Mouse (Mus musculus) intestine, embryonic 14.5 days (tissue): ENCODE measurements around the gene Plcd3. TPM values are rescaled to one million over a fixed set of nuclear protein-coding genes. Genes with fewer than 3 reads are reported as not detected.

ENCODE experiments used
- ATAC-seq: fragments of 200-750 bp; cut with Nextera tagmentation; replicated peaks from 2 replicates; pipeline ENCODE4 v1.8.0; 2017; ENCODE audit warnings: low read depth, moderate number of reproducible peaks, moderate TSS enrichment, moderate library complexity; ENCODE audit not compliant: low FRiP score, low TSS enrichment
- DNase-seq: peaks from one replicate; pipeline ENCODE4 v3.0.0-alpha.2; 2018; ENCODE audit warnings: low spot score
- H3K27ac ChIP-seq: fragments of 300-500 bp; sonication (generic); 2 replicates; pipeline ENCODE4 v1.5.1; 2014; ENCODE audit warnings: low read depth, mild to moderate bottlenecking, control low read depth
- H3K27me3 ChIP-seq: fragments of 300-500 bp; sonication (generic); replicated peaks from 2 replicates; pipeline ENCODE4 v1.6.1; 2014; ENCODE audit warnings: low read length, control low read depth; ENCODE audit not compliant: control insufficient read depth, insufficient read depth
- H3K36me3 ChIP-seq: fragments of 300-500 bp; sonication (generic); 2 replicates; pipeline ENCODE4 v1.6.1; 2014; ENCODE audit warnings: low read length, control low read depth; ENCODE audit not compliant: control insufficient read depth, insufficient read depth
- H3K4me1 ChIP-seq: fragments of 300-500 bp; sonication (generic); replicated peaks from 2 replicates; pipeline ENCODE4 v1.6.1; 2014; ENCODE audit warnings: low read length, control low read depth, mixed read lengths; ENCODE audit not compliant: control insufficient read depth, insufficient read depth
- H3K4me2 ChIP-seq: fragments of 300-500 bp; sonication (generic); 2 replicates; pipeline ENCODE4 v1.6.1; 2014; ENCODE audit warnings: low read length
- H3K4me3 ChIP-seq: fragments of 300-500 bp; sonication (generic); 2 replicates; pipeline ENCODE4 v1.5.1; 2014; ENCODE audit warnings: low read depth, low read length, control low read depth, mixed read lengths
- H3K9ac ChIP-seq: fragments of 300-500 bp; sonication (generic); 2 replicates; pipeline ENCODE4 v1.6.1; 2014; ENCODE audit warnings: mild to moderate bottlenecking, low read length
- H3K9me3 ChIP-seq: fragments of 300-500 bp; sonication (generic); 2 replicates; pipeline ENCODE4 v1.6.1; 2016; ENCODE audit warnings: low read length, control low read depth; ENCODE audit not compliant: control insufficient read depth
- WGBS: fragments of 180-500 bp; shearing (Covaris S2); extraction: QIAGEN DNeasy Blood & Tissue Kit; methylation state at CpG from one replicate; pipeline ENCODE4 v1.1.7; 2014; 5-methylcytosine and 5-hydroxymethylcytosine counted together
- polyA plus RNA-seq: library from polyadenylated mRNA; unstranded; fragments of >200 nt; fragmentation: Nextera tagmentation; extraction: Ambion mirVana; gene quantifications from 2 replicates; pipeline ENCODE4 v1.2.1, GENCODE M21; 2014

Gene Plcd3
- polyA plus RNA-seq, 1 experiment from 2014 or later: 2.1 TPM

GRCm38 (mm10) chr11:103113771-103114170 lies 12.3 kb upstream of the Plcd3 start:
- Histone ChIP-seq H3K9me3 (no peaks in the 10 kb centered on the region), H3K9ac (no peak overlapping the region), H3K27ac (no peak overlapping the region), H3K36me3 (no peaks in the 10 kb centered on the region), H3K4me2 (no peak overlapping the region), H3K4me1 (peaks cover 22% of the 10 kb centered on the region), H3K4me3 (no peak overlapping the region), H3K27me3 (no peaks in the 10 kb centered on the region)
- ATAC-seq: no peak
- DNase-seq: no peak
- 74% methylated on average over 4 of the region's 4 CpGs for WGBS

GRCm38 (mm10) chr11:103113005-103113404 lies 11.5 kb upstream of the Plcd3 start:
- Histone ChIP-seq H3K4me2 (no peak overlapping the region), H3K27ac (no peak overlapping the region), H3K36me3 (no peaks in the 10 kb centered on the region), H3K9ac (no peak overlapping the region), H3K9me3 (no peaks in the 10 kb centered on the region), H3K4me1 (peaks cover 18% of the 10 kb centered on the region), H3K27me3 (no peaks in the 10 kb centered on the region), H3K4me3 (no peak overlapping the region)
- ATAC-seq (no peak), DNase-seq (no peak)
- WGBS: 49% methylated on average over 12 of the region's 12 CpGs

GRCm38 (mm10) chr11:103112552-103112912 lies 11.1 kb upstream of the Plcd3 start:
- DNase-seq (no peak), ATAC-seq (no peak)
- Histone ChIP-seq H3K9me3 (no peaks in the 10 kb centered on the region), H3K4me1 (peaks cover 18% of the 10 kb centered on the region), H3K9ac (peak overlapping the region; percentile 31; the same call in 1 of the 2 replicates), H3K4me3 (0 out of 2 replicates have a peak overlapping the region, but pooled peaks have one; percentile 34), H3K27ac (peak overlapping the region; percentile 1; the same call in 1 of the 2 replicates), H3K27me3 (no peaks in the 10 kb centered on the region), H3K4me2 (peak overlapping the region; percentile 65), H3K36me3 (no peaks in the 10 kb centered on the region)
- 31% methylated on average over 9 of the region's 9 CpGs for WGBS

GRCm38 (mm10) chr11:103111881-103112551 lies 10.6 kb upstream of the Plcd3 start:
- DNase-seq (peak; percentile 74), ATAC-seq (no peak)
- no peaks in the 10 kb centered on the region for H3K36me3 ChIP-seq
- H3K9me3 ChIP-seq: no peaks in the 10 kb centered on the region
- H3K27ac ChIP-seq: peak overlapping the region; percentile 1; the same call in 1 of the 2 replicates
- H3K27me3 ChIP-seq: no peaks in the 10 kb centered on the region
- peak overlapping the region; percentile 65 for H3K4me2 ChIP-seq
- peaks cover 18% of the 10 kb centered on the region for H3K4me1 ChIP-seq
- H3K9ac ChIP-seq: peak overlapping the region; percentile 31
- 3% methylated on average over 28 of the region's 28 CpGs for WGBS
- peak overlapping the region; percentile 34 for H3K4me3 ChIP-seq

- H3K4me2 ChIP-seq: peak overlapping the region; percentile 65
- H3K9me3 ChIP-seq: no peaks in the 10 kb centered on the region
- DNase-seq (no peak), ATAC-seq (no peak)
- H3K4me1 ChIP-seq: peaks cover 18% of the 10 kb centered on the region
- no peak overlapping the region for H3K27ac ChIP-seq
- 24% methylated on average over 10 of the region's 10 CpGs for WGBS
- no peaks in the 10 kb centered on the region for H3K27me3 ChIP-seq
- H3K36me3 ChIP-seq: no peaks in the 10 kb centered on the region
- H3K4me3 ChIP-seq: peak overlapping the region; percentile 34
- peak overlapping the region; percentile 31; the same call in 1 of the 2 replicates for H3K9ac ChIP-seq
These were observed 9.8 kb upstream of the Plcd3 start for GRCm38 (mm10) chr11:103111301-103111700.

- no peak overlapping the region for H3K27ac ChIP-seq
- H3K9me3 ChIP-seq: no peaks in the 10 kb centered on the region
- H3K4me1 ChIP-seq: peaks cover 16% of the 10 kb centered on the region
- DNase-seq (peak; percentile 20), ATAC-seq (no peak)
- H3K4me2 ChIP-seq: no peak overlapping the region
- no peaks in the 10 kb centered on the region for H3K36me3 ChIP-seq
- no peaks in the 10 kb centered on the region for H3K27me3 ChIP-seq
- no peak overlapping the region for H3K4me3 ChIP-seq
- 61% methylated on average over 4 of the region's 4 CpGs for WGBS
- no peak overlapping the region for H3K9ac ChIP-seq
These were observed 4.9 kb upstream of the Plcd3 start for GRCm38 (mm10) chr11:103106386-103106785.

GRCm38 (mm10) chr11:103105810-103106209 lies 4.4 kb upstream of the Plcd3 start:
- H3K4me2 ChIP-seq: no peak overlapping the region
- H3K36me3 ChIP-seq: no peaks in the 10 kb centered on the region
- no peak overlapping the region for H3K27ac ChIP-seq
- H3K4me1 ChIP-seq: peaks cover 11% of the 10 kb centered on the region; the same call in 1 of the 2 replicates
- H3K4me3 ChIP-seq: no peak overlapping the region
- no peaks in the 10 kb centered on the region for H3K9me3 ChIP-seq
- DNase-seq (peak; percentile 45), ATAC-seq (no peak)
- WGBS: 81% methylated on average over 6 of the region's 6 CpGs
- 0 out of 2 replicates have a peak, but pooled peaks cover 3% of the 10 kb centered on the region for H3K27me3 ChIP-seq
- H3K9ac ChIP-seq: no peak overlapping the region

GRCm38 (mm10) chr11:103105180-103105725 lies 3.8 kb upstream of the Plcd3 start:
- Histone ChIP-seq H3K27me3 (peaks cover 7% of the 10 kb centered on the region; the same call in 1 of the 2 replicates), H3K4me3 (no peak overlapping the region), H3K9ac (no peak overlapping the region), H3K4me2 (no peak overlapping the region), H3K27ac (no peak overlapping the region), H3K9me3 (no peaks in the 10 kb centered on the region), H3K36me3 (no peaks in the 10 kb centered on the region), H3K4me1 (peaks cover 10% of the 10 kb centered on the region; the same call in 1 of the 2 replicates)
- WGBS: 54% methylated on average over 14 of the region's 14 CpGs
- ATAC-seq: no peak
- peak; percentile 50 for DNase-seq
